Mouse (Mus musculus) liver, adult 2 months (tissue): ENCODE results near the gene Pkp2.

ENCODE experiments used
- CTCF ChIP-seq: fragments of 200-500 bp; IDR thresholded peaks from 2 replicates; pipeline ENCODE4 v1.5.1; 2011; ENCODE audit warnings: low read depth, low read length, control low read depth
- POLR2A ChIP-seq: fragments of 200-500 bp; IDR thresholded peaks from 2 replicates; pipeline ENCODE4 v1.6.1; 2011; ENCODE audit warnings: low read length, control low read depth; ENCODE audit not compliant: insufficient read depth; ENCODE audit errors: extremely low read depth

GRCm38 (mm10) chr16:16204648-16205047 lies 8.5 kb upstream of the Pkp2 start:
- TF ChIP-seq POLR2A, result no peak
- no peak for TF ChIP-seq CTCF
